Mouse (Mus musculus) adrenal gland, postnatal 25 days (tissue): ENCODE measurements around the gene Fam170b. TPM values are rescaled to one million over a fixed set of nuclear protein-coding genes. Genes with fewer than 3 reads are reported as not detected.

ENCODE experiments used
- DNase-seq: peaks from one replicate; pipeline ENCODE4 v3.0.0; 2021; ENCODE audit warnings: mixed read lengths
- total RNA-seq: library from RNA; stranded (reverse); gene quantifications from 2 replicates; pipeline ENCODE4 v1.2.3, GENCODE M21; 2021

The Fam170b gene
- total RNA-seq, 1 experiment from 2014 or later: 0.18 TPM

DNA sequence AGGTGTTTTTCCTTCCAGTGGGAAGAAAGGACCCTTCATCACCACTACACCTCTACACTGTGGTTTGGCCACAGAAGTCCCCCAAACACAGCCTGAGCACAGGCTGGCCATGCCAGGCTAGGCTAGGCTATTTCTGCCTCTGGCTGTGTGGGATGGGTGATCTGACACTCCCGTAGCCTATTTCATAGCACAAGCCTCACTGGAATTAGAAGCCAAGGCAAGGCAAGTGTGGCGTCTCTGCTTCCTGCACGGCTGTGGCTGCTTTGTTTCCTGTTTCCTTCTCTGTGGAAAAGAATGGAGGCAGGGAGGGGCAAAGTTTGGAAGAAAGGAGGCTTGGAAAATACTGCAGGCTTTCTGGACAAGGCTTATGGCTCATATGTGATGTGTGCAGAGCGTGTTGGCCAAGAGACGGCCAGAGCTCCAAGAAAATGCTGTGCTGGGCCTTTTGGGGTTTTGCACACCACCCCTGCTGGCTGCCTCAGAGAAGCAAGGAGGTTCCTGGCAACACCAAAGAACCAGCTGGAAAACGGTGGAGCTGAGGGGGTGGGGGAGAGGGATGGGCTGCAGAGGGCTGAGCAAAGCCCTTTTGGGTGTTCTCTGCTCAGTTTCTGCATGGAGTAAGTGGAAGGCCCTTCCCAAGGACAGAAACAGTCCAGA lies 5.6 kb upstream of the Fam170b start:
- no peak for DNase-seq

DNA sequence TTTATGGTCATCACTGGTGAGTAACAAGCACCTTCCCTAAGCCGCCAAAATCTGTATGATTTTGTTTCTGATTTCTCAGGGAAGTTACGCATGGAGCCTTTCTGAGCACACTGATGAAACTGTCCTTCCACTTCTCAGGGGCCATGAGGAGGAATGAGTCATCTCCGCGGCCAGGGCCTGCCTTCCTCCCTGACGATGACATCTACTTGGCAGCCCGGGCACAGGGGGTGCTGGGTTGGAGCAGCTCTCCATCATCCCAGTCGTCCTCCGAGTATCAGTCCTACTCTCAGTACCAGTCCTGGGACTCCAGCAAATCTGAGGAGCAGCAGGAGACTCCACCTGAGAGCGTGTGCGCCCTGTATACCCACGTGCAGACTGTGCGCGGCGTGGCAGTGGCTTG lies 1.4 kb downstream of the Fam170b start:
- peak; percentile 62 for DNase-seq

DNA sequence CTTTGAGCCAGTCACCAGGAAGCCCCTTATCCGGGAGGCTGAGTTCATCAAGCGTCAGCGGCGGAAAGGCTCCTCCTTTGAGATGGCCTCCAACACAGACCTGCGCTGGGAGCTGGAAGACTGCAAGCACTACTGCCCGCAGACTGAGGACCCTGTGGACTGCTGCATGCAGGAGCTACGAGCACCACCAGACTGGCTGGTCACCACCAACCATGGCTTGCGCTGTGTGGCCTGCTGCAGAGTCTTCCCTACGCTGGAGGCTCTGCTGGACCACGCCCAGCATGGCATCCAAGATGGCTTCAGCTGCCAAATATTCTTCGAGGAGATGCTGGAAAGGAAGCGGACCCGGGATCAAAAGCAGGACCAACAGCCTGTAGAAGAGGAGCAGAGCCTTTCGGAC lies 1.8 kb downstream of the Fam170b start:
- peak; percentile 30 for DNase-seq

DNA sequence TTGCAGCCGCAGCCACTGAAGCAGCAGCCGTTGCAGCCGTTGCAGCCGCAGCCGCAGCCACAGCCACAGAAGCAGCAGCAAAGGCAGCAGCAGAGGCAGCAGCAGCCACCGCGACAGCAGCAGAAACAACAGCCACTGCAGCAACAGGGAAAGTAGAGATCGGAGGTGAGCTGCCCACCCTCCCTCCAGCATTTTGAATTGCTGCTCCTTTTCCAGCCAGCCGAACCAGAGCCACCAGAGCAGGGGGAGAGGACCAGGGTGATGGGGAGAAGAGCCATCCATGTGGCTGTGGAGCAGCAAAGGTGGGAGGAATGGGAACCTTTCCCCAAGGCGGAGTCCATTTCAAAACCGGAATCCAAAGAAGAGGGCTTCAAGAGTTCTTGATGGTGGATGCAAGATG lies 2.4 kb downstream of the Fam170b start:
- DNase-seq: no peak

DNA sequence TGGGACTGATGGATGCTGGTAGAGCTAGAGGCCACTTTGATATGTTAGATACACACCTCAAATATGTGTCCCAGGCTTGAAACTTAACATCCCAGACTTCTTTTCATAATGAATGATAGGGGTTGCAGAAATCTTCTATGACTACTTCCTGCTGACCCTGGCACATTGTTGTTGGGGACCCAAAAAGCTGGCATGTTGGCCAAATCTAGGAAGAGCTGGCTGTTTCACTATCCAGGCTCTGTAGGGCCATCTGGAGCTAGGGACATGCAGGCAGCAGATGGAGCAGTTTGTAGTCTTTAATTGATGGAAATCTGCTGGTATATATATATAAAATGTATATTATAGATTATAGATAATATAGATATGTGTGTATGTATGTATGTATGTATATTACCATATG lies 8.3 kb downstream of the Fam170b start:
- DNase-seq: no peak

DNA sequence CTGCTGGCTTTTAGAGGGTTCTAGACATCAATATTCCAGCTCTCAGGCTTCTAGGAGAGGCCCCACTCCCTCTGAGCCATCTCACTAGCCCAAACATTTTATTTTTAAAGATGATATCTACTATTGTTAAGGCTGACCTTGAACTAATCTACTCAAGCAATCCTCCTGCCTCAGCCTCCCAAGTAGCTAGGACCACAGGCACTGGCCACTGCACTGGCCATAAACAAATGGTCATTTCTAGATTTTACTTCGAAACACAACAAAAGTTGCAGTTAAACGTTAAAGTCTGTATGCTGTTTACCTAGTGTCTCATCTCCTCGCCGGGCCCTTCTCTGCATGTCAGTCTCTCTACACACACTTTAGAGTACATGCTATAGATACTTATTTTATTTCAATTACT lies 20.3 kb downstream of the Fam170b start:
- no peak for DNase-seq

DNA sequence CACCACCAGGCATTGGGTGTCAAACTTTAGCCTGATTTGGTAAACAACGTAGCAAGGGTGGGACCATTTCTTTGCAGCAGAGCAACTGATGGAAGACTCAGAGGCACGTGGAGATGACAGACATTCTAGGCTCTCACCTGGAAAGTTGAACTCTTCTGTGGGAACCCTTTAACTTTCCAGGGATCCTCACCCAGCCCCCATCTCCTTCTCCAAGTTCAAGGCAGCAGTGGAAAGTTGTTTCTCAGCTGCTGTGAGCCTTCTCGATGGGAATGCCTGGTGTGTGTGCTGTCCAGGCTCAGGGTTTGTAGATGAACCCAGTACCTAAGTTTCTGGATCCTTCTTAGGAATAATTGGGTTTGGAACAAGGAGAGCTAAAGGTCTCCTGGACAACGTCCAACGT lies 22.5 kb downstream of the Fam170b start:
- DNase-seq: no peak

DNA sequence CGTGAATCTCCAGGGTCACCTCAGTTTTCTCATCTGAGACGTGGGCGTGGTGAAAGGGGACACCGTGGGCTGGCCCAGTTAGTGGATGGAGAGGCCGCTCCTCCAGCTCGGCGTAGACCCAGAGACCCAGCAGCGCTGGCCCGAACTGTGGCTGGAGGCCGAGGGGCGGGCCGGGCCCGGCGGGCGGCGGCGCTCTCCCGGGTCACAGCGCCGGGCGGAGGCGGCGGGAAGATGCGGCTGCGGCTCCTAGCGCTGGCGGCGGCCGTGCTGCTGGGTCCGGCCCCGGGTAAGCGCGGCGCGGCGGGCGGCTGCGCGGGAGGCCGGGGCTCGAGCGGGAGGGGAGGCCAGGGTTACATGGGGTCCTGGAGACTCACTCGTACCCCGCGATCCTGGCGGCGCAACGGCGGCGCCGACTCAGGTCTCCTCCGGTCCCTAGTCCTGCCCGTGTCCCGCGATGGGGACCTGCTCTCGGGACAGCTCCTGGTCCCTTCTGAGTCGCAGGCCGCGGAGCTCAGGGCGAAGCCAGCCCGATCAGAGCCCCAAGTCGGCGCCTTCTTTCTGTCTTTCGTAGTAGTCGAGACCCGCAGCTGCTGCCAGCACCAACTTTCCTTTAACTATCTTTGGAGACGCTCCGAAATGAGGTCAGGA lies 23.0 kb downstream of the Fam170b start, which contains the start of gene Vstm4:
Gene Vstm4 (plus strand): TSS at position 76 of the 648 bp plus-strand sequence.
- peak; percentile 79 for DNase-seq

DNA sequence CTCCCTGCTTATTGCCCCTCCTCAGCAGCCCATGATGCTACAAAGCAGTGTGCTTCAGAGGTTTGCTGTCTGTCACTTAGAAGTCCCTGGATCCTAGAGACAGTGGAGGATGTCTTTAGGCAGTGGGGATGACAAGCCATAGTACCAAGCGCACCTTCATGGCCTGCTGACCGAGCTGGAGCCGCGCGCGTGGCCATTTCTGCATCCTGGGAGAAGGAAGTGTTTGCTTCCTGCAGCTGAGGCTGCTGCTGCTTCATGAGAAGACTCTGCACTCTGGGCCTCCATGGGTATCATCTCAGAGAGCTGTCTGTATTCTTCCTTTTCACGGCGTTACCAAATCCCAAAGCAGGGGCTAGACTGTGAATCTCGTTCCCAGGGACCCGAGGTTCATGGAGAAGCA lies 24.6 kb downstream of the Fam170b start:
- no peak for DNase-seq

DNA sequence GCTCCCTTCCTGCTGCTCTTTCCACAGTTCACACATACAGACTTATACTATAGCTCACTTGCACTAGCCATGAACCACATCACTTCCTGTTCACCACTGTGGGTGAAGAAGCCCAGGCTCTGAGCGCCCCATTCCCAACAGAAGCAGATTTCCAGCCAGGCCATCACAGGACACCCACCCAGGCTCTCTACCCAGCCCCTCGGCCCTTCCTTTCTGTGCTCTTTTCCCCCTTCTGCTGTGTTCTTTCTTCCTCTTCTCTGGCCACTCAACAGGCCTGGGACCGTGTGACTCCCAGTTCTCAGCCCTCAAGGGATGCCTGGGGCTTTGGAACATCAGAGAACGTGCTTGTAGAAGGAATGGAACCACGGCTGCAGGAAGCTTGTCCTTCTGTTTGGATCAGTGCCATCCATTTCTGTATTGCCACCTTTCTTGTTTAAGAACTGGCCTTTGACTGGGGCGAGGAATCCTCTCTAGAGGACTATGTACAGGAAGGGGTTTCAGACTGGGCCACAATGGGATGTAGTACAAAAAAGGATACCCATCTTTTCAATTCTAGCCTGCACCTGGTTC lies 25.3 kb downstream of the Fam170b start:
- DNase-seq: no peak

DNA sequence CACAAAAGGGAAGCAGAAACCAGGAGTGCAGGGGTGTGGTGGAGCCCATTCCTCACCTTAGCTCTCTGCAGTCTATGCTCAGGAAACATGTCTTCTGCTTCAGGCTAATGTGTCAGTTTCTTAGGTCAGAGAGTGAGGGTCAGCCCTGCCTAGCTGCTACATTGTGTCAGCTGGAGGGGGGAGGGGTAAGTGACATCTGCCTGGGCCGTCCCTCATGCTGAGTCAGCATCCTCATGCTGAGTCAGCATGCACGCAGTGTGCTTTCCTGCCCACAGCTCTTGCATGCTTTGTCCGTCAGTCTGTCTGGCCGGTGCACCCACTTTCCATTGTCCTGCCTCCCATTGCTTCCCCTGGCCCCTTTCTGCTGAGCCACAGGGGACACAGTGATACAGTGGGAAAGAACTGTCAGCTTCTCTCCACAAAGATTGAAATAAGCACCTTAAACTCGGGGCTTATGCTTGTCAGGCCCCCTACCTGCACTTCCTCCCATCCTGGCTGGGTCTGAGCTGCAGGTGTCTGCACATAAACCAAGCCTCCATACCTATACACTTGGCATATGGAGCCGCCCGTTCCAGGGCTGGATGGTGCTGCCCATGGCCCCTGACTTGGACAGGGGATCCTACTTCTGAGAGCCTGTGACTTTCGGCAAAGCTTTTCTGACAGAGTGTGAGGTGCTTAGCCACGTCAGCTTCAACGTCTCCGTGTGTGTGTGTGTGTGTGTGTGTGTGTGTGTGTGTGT lies 26.2 kb downstream of the Fam170b start:
- peak; percentile 20 for DNase-seq

DNA sequence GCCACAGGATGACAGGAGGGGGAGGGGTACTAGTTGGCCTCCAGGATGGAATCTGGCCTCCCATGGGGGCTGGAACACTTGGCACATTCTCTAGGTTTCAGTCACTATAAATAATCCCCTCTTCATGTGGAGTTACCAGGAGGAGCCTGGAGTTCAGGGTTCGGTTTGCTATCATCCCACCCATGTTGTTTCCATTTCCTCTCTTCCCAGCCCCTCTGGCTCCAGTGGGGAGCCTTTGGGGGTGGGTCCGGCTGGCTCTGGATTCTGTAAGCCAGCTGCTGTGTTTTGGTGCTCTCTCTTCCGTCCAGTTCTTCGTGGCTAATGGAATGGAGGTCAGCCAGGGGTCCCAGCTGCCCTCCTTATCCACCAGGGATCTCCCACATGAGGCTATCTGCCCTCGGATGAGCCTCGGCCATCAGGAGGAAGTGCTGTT lies 27.4 kb downstream of the Fam170b start:
- no peak for DNase-seq

DNA sequence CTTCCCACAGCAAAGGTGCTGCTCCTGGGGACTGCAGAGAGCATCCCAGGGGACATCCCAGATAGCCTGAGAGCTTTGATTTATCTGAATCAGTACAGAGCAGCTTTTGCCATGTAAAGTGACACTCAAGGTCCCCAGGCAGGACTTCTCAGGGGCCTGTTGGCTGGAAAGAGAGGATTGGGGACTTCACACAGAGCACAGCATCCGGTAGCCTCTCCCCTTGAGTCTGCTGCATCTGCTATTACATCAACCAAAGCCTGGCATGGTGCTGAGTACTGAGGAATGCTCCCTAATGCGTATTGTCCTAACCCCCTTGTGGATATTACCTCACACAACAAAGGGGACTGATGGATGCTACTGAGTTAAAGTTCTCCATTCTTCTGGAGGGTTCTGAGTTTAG lies 27.9 kb downstream of the Fam170b start:
- DNase-seq: no peak

DNA sequence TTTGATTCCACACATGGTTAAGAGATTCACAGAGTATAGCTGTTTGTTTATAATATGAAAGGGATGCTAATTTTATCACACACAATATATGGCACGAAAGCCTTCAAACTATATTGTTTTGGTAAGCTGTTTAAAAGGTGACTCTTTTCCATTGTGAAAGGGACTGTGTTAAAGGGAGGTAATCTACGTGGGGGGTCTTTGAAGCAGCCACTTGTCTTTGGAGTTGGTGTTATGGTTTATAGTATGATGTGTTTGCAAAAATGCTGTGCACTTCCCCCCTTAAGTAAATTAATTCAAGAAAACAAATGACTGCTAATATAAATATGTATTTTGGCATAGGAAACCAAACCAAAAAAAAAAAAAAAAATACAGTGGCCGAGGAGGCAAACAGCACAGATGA lies 31.6 kb downstream of the Fam170b start:
- DNase-seq: no peak

DNA sequence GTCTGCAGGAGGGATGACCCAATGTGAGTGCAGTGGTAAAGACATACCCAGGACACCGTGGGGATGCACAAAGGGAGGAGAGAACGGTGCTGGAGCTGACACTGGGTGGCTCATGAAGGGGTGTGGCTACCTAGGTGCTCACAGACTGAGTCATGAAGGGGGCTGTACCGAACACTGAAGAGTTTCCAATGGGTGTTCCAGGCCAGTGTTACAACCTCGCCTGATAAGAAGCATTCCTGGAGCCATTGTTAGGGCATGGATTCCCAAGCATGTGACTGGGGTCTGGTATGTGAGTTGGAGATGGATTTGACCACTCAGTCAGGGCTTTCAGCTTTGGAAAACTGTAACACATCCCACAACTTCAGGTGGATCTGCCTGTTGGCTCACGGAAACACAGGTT lies 38.2 kb downstream of the Fam170b start:
- DNase-seq: no peak

DNA sequence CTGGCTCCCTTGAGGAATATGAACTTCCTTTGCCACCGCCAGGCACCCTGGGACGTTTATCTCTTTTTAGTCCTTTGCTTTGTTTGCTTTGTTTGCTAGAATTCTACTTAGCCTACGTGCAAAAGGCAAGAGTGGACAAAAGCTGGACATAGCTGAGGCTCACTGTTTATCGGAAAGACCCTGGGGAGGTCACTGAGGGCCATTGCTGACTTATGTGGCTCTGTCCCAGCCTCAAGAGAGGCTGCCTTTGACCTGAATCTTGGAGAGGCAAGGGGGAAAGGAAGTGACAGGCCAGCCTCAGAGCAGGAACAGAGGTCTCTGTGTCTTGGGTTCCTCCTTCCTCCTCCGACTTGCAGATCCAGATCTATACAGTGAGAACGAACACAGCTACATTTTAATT lies 43.8 kb downstream of the Fam170b start:
- DNase-seq: no peak

DNA sequence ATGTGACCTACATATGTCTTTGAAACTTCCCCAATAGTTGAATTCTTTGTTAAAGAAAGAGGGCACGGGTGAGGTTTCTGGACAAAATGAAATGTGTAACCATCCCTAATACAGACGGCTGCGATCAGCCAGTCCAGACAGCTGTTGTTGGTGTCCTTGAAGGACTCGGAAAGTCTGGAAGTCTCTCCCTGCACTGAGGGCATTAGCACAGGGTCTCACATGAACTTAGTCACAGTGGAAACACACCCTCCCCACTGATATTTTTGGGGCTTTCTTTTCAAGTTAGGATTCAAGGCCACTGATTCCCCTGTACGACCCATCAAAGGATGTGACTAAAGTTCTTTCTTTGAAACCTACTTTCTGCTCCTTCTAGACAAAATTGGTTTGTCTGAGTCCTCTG lies 46.6 kb downstream of the Fam170b start:
- no peak for DNase-seq

DNA sequence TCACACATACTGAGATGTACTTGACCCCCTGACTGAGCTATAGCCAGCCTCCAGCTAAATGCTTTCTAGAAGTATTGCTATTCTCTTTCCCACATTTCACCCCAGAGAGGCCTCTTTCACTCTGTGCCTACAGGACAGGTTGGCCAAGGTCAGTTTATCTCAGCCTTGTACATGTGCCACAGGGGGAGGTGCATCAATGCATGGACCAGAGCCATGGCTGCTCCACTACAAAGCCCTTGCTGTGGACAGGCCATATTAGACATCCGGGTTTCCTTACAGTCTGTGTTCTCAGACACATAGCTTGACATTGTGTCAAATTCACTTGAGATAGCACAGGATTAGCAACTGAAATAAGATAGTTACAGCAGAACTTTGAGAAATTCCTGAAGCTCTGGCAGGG lies 47.9 kb downstream of the Fam170b start:
- DNase-seq: peak; percentile 29

Other genes with a start within 250 kb of the Fam170b start
- gene Prrxl1, start 234.6 kb upstream of the Fam170b start, total RNA-seq: 1.1 and 2.2 TPM in 2 replicates
- 0.36 TPM in 1 of 2 replicates, not detected in the other for gene 3425401B19Rik, start 148.7 kb upstream of the Fam170b start, total RNA-seq
- gene Tmem273, start 48.0 kb upstream of the Fam170b start, total RNA-seq: 2.7 and 4.4 TPM in 2 replicates
- 12.2 and 16.3 TPM in 2 replicates for gene Vstm4, start 22.8 kb downstream of the Fam170b start, total RNA-seq
- 0.79 and 1.2 TPM in 2 replicates for gene Lrrc18, start 157.4 kb downstream of the Fam170b start, total RNA-seq